Mouse (Mus musculus) limb, embryonic 15.5 days (tissue): Measurements from ENCODE around the gene Rgs6. TPM values are rescaled to one million over a fixed set of nuclear protein-coding genes. Genes with fewer than 3 reads are reported as not detected.

Experiments
- ATAC-seq: fragments of 200-750 bp; cut with Nextera tagmentation; 2 replicates; pipeline ENCODE4 v1.8.0; 2017; ENCODE audit warnings: low read depth, moderate TSS enrichment; ENCODE audit not compliant: insufficient number of reproducible peaks, low FRiP score, low TSS enrichment
- H3K27ac ChIP-seq: fragments of 300-500 bp; sonication (generic); 2 replicates; pipeline ENCODE4 v1.5.1; 2015; ENCODE audit warnings: moderate library complexity, mild to moderate bottlenecking, inconsistent platforms
- H3K27me3 ChIP-seq: fragments of 300-500 bp; sonication (generic); 2 replicates; pipeline ENCODE4 v1.6.1; 2015; ENCODE audit warnings: inconsistent platforms
- H3K36me3 ChIP-seq: fragments of 300-500 bp; sonication (generic); 2 replicates; pipeline ENCODE4 v1.6.1; 2015; ENCODE audit warnings: inconsistent platforms
- H3K4me1 ChIP-seq: fragments of 300-500 bp; sonication (generic); 2 replicates; pipeline ENCODE4 v1.6.1; 2015; ENCODE audit warnings: inconsistent platforms
- H3K4me2 ChIP-seq: fragments of 300-500 bp; sonication (generic); 2 replicates; pipeline ENCODE4 v1.6.1; 2015; ENCODE audit warnings: mild to moderate bottlenecking, inconsistent platforms
- H3K4me3 ChIP-seq: fragments of 300-500 bp; sonication (generic); 2 replicates; pipeline ENCODE4 v1.5.1; 2015; ENCODE audit warnings: mild to moderate bottlenecking, inconsistent platforms
- H3K9ac ChIP-seq: fragments of 300-500 bp; sonication (generic); 2 replicates; pipeline ENCODE4 v1.6.1; 2015; ENCODE audit warnings: inconsistent platforms
- H3K9me3 ChIP-seq: fragments of 300-500 bp; sonication (generic); 2 replicates; pipeline ENCODE4 v1.6.1; 2016; ENCODE audit warnings: inconsistent platforms
- WGBS: fragments of 180-500 bp; shearing (Covaris S2); methylation state at CpG from one replicate; pipeline ENCODE4 v1.1.7; 2015; 5-methylcytosine and 5-hydroxymethylcytosine counted together
- polyA plus RNA-seq: library from polyadenylated mRNA; unstranded; fragments of >200 nt; fragmentation: Nextera tagmentation; extraction: Ambion mirVana; gene quantifications from 2 replicates; pipeline ENCODE4 v1.2.1, GENCODE M21; 2015

Gene Rgs6
- polyA plus RNA-seq, 1 experiment from 2014 or later: 1.9 TPM

- Histone ChIP-seq H3K36me3 (no peaks in the 10 kb centered on the region), H3K9ac (no peak overlapping the region), H3K4me3 (no peak overlapping the region), H3K4me2 (no peak overlapping the region), H3K4me1 (no peaks in the 10 kb centered on the region), H3K9me3 (no peaks in the 10 kb centered on the region), H3K27me3 (no peaks in the 10 kb centered on the region), H3K27ac (no peak overlapping the region)
- no peak for ATAC-seq
- WGBS: 76% methylated on average over 6 of the region's 6 CpGs
Observed at GRCm38 (mm10) chr12:82894971-82895838, 307.1 kb downstream of the Rgs6 start.

- Histone ChIP-seq H3K36me3 (no peaks in the 10 kb centered on the region), H3K4me3 (no peak overlapping the region), H3K4me1 (peaks cover 7% of the 10 kb centered on the region), H3K27me3 (no peaks in the 10 kb centered on the region), H3K4me2 (no peak overlapping the region), H3K27ac (no peak overlapping the region), H3K9ac (no peak overlapping the region), H3K9me3 (no peaks in the 10 kb centered on the region)
- WGBS: 29% methylated on average over 1 of the region's 1 CpGs
- ATAC-seq: no peak
Observed at GRCm38 (mm10) chr12:82905773-82906172, 317.7 kb downstream of the Rgs6 start.

GRCm38 (mm10) chr12:82910846-82911245 lies 322.8 kb downstream of the Rgs6 start:
- ATAC-seq: no peak
- 0 out of 2 replicates have a peak, but pooled peaks cover 4% of the 10 kb centered on the region for H3K27me3 ChIP-seq
- no peak overlapping the region for H3K4me3 ChIP-seq
- peaks cover 7% of the 10 kb centered on the region for H3K4me1 ChIP-seq
- H3K36me3 ChIP-seq: no peaks in the 10 kb centered on the region
- no peak overlapping the region for H3K4me2 ChIP-seq
- H3K9me3 ChIP-seq: no peaks in the 10 kb centered on the region
- WGBS: 87% methylated on average over 2 of the region's 2 CpGs
- no peak overlapping the region for H3K9ac ChIP-seq
- H3K27ac ChIP-seq: no peak overlapping the region

GRCm38 (mm10) chr12:82914127-82914526 lies 326.0 kb downstream of the Rgs6 start:
- Histone ChIP-seq H3K9ac (no peak overlapping the region), H3K36me3 (no peaks in the 10 kb centered on the region), H3K9me3 (no peaks in the 10 kb centered on the region), H3K4me1 (no peaks in the 10 kb centered on the region), H3K27ac (no peak overlapping the region), H3K4me2 (no peak overlapping the region), H3K4me3 (no peak overlapping the region), H3K27me3 (0 out of 2 replicates have a peak, but pooled peaks cover 4% of the 10 kb centered on the region)
- no peak for ATAC-seq
- WGBS: 55% methylated on average over 4 of the region's 4 CpGs

GRCm38 (mm10) chr12:82920146-82920545 lies 332.1 kb downstream of the Rgs6 start:
- H3K4me1 ChIP-seq: no peaks in the 10 kb centered on the region
- no peaks in the 10 kb centered on the region for H3K27me3 ChIP-seq
- no peaks in the 10 kb centered on the region for H3K9me3 ChIP-seq
- ATAC-seq: no peak
- no peak overlapping the region for H3K4me2 ChIP-seq
- WGBS: 18% methylated on average over 2 of the region's 2 CpGs
- no peak overlapping the region for H3K9ac ChIP-seq
- H3K36me3 ChIP-seq: no peaks in the 10 kb centered on the region
- no peak overlapping the region for H3K27ac ChIP-seq
- H3K4me3 ChIP-seq: no peak overlapping the region

- ATAC-seq: no peak
- no peaks in the 10 kb centered on the region for H3K27me3 ChIP-seq
- H3K27ac ChIP-seq: no peak overlapping the region
- H3K4me3 ChIP-seq: no peak overlapping the region
- H3K4me2 ChIP-seq: no peak overlapping the region
- H3K9me3 ChIP-seq: no peaks in the 10 kb centered on the region
- no peak overlapping the region for H3K9ac ChIP-seq
- WGBS: 79% methylated on average over 20 of the region's 20 CpGs
- no peaks in the 10 kb centered on the region for H3K4me1 ChIP-seq
- H3K36me3 ChIP-seq: no peaks in the 10 kb centered on the region
Observed at GRCm38 (mm10) chr12:82921287-82922015, 333.4 kb downstream of the Rgs6 start.

- WGBS: 77% methylated on average over 4 of the region's 4 CpGs
- Histone ChIP-seq H3K4me2 (no peak overlapping the region), H3K27ac (no peak overlapping the region), H3K4me3 (no peak overlapping the region), H3K9ac (no peak overlapping the region), H3K4me1 (no peaks in the 10 kb centered on the region), H3K36me3 (no peaks in the 10 kb centered on the region), H3K27me3 (no peaks in the 10 kb centered on the region), H3K9me3 (no peaks in the 10 kb centered on the region)
- ATAC-seq: no peak
Observed at GRCm38 (mm10) chr12:82922856-82923506, 334.9 kb downstream of the Rgs6 start.

- WGBS: 79% methylated on average over 14 of the region's 14 CpGs
- H3K4me3 ChIP-seq: no peak overlapping the region
- H3K4me2 ChIP-seq: no peak overlapping the region
- peaks cover 6% of the 10 kb centered on the region; the same call in 1 of the 2 replicates for H3K4me1 ChIP-seq
- no peak overlapping the region for H3K27ac ChIP-seq
- H3K9ac ChIP-seq: no peak overlapping the region
- H3K36me3 ChIP-seq: no peaks in the 10 kb centered on the region
- no peak for ATAC-seq
- peaks cover 8% of the 10 kb centered on the region for H3K27me3 ChIP-seq
- H3K9me3 ChIP-seq: no peaks in the 10 kb centered on the region
Observed at GRCm38 (mm10) chr12:82932706-82933461, 344.8 kb downstream of the Rgs6 start.

- Histone ChIP-seq H3K4me1 (peaks cover 9% of the 10 kb centered on the region; the same call in 1 of the 2 replicates), H3K9me3 (no peaks in the 10 kb centered on the region), H3K9ac (no peak overlapping the region), H3K4me3 (no peak overlapping the region), H3K36me3 (no peaks in the 10 kb centered on the region), H3K4me2 (no peak overlapping the region), H3K27me3 (peaks cover 21% of the 10 kb centered on the region), H3K27ac (no peak overlapping the region)
- ATAC-seq: no peak
- 37% methylated on average over 6 of the region's 6 CpGs for WGBS
Observed at GRCm38 (mm10) chr12:82935121-82935762, 347.1 kb downstream of the Rgs6 start.

- H3K27ac ChIP-seq: no peak overlapping the region
- H3K36me3 ChIP-seq: no peaks in the 10 kb centered on the region
- 63% methylated on average over 1 of the region's 1 CpGs for WGBS
- H3K27me3 ChIP-seq: peaks cover 21% of the 10 kb centered on the region
- H3K9me3 ChIP-seq: no peaks in the 10 kb centered on the region
- ATAC-seq: no peak
- no peak overlapping the region for H3K4me2 ChIP-seq
- H3K4me3 ChIP-seq: no peak overlapping the region
- no peak overlapping the region for H3K9ac ChIP-seq
- peaks cover 13% of the 10 kb centered on the region; the same call in 1 of the 2 replicates for H3K4me1 ChIP-seq
Observed at GRCm38 (mm10) chr12:82935767-82936166, 347.7 kb downstream of the Rgs6 start.

- Histone ChIP-seq H3K9me3 (no peaks in the 10 kb centered on the region), H3K36me3 (no peaks in the 10 kb centered on the region), H3K27me3 (peaks cover 28% of the 10 kb centered on the region), H3K9ac (no peak overlapping the region), H3K27ac (no peak overlapping the region), H3K4me3 (no peak overlapping the region), H3K4me2 (no peak overlapping the region), H3K4me1 (peaks cover 11% of the 10 kb centered on the region; the same call in 1 of the 2 replicates)
- ATAC-seq: 0 out of 2 replicates have a peak, but pooled peaks have one; percentile 48
- 32% methylated on average over 4 of the region's 4 CpGs for WGBS
Observed at GRCm38 (mm10) chr12:82940461-82940860, 352.4 kb downstream of the Rgs6 start.
